ENCODE assay signal across 9 mouse cellular contexts in genomic region chr16:36944895-36945424, GRCm38 (mm10). TPM values are rescaled to one million over a fixed set of nuclear protein-coding genes. Genes with fewer than 3 reads are reported as not detected.
A peak's percentile ranks its signal among the peaks of the same experiment; 100 is the strongest.
DNase-seq lines count a peak whose midpoint lies in the region; ATAC-seq lines count a peak whose summit lies in the region.
"Had no signal": no experiment of that assay in that cellular context is flagged by ENCODE, and none has a peak within 500 bp of the region (broad histone marks: within the 10 kb centered on the region; RNA-seq: fewer than 3 reads in every experiment).

No protein-coding gene starts in this region.

- DNase-seq in ES-CJ7 (ENCODE audit: low read depth, low spot score) (peak; percentile 10), adipocyte (ENCODE audit: low spot score) (peak; percentile 33)
- peak; percentile 92 for DNase-seq in kidney, adult 9 months
- no peak for DNase-seq in urinary bladder, postnatal 10 days (ENCODE audit: low spot score)
- no peak for DNase-seq in thymus, adult 18-20 months
- DNase-seq in right cerebral cortex, adult 18-20 months: no peak

- WGBS in forebrain, embryonic 16.5 days: 3% methylated on average over 11 of the region's 12 CpGs

- no peak overlapping the region for H3K9ac ChIP-seq in forebrain, embryonic 16.5 days (replicated peaks; ENCODE audit: low read depth, low read length)
- H3K9ac ChIP-seq: embryonic facial prominence, embryonic 15.5 days; stomach, embryonic 15.5 days had no signal

- H3K4me2 ChIP-seq in forebrain, embryonic 16.5 days (ENCODE audit: low read length): no peak overlapping the region
- H3K4me2 ChIP-seq: embryonic facial prominence, embryonic 15.5 days; stomach, embryonic 15.5 days had no signal

- H3K4me1 ChIP-seq in forebrain, embryonic 16.5 days (replicated peaks; ENCODE audit: control insufficient read depth, insufficient read depth, low read length): 0 out of 2 replicates have a peak, but pooled peaks cover 6% of the 10 kb centered on the region
- H3K4me1 ChIP-seq: stomach, embryonic 15.5 days had no signal

- H3K9me3 ChIP-seq in forebrain, embryonic 16.5 days (ENCODE audit: control insufficient read depth, low read length): no peaks in the 10 kb centered on the region
- H3K9me3 ChIP-seq: embryonic facial prominence, embryonic 15.5 days; stomach, embryonic 15.5 days had no signal

- ATAC-seq in forebrain, embryonic 16.5 days: peak; percentile 58

- no peak overlapping the region for H3K4me3 ChIP-seq in forebrain, embryonic 16.5 days (replicated peaks; ENCODE audit: low read length)
- H3K4me3 ChIP-seq: embryonic facial prominence, embryonic 15.5 days; stomach, embryonic 15.5 days had no signal

- H3K27me3 ChIP-seq in forebrain, embryonic 16.5 days (replicated peaks; ENCODE audit: control insufficient read depth, insufficient read depth, low read length): no peaks in the 10 kb centered on the region
- H3K27me3 ChIP-seq: embryonic facial prominence, embryonic 15.5 days; stomach, embryonic 15.5 days had no signal

- no peaks in the 10 kb centered on the region for H3K36me3 ChIP-seq in forebrain, embryonic 16.5 days (ENCODE audit: control insufficient read depth, insufficient read depth)
- H3K36me3 ChIP-seq: embryonic facial prominence, embryonic 15.5 days; stomach, embryonic 15.5 days had no signal

- H3K27ac ChIP-seq in forebrain, embryonic 16.5 days (ENCODE audit: low read length): no peak overlapping the region
- H3K27ac ChIP-seq: embryonic facial prominence, embryonic 15.5 days; stomach, embryonic 15.5 days had no signal

RNA-seq across cellular contexts. Expression of gene Hcls1, which starts 10.2 kb away (rescaled TPM):
- 1.4 and 2.3 TPM in 2 replicates for polyA plus RNA-seq in forebrain, embryonic 16.5 days (2015; fragmentation: Nextera tagmentation; extraction: Ambion mirVana)

RNA-seq across cellular contexts. Expression of gene Fbxo40, which starts 45.3 kb away (rescaled TPM):
- 0.08 and 0.15 TPM in 2 replicates for polyA plus RNA-seq in forebrain, embryonic 16.5 days (2015; fragmentation: Nextera tagmentation; extraction: Ambion mirVana)

Comparison
In these comparisons a context has a peak if more than half of its experiments do, and no peak if none do; other contexts are left out.
1. DNase-seq: peak in ES-CJ7 (single experiment), adipocyte (single experiment) and kidney, adult 9 months (single experiment); none in urinary bladder, postnatal 10 days (single experiment), thymus, adult 18-20 months (0 of 2) and right cerebral cortex, adult 18-20 months (single experiment).